Mouse (Mus musculus): ENCODE measurements at regions not wholly inside any gene's neighbourhood (a gene's known extent, or its start where the extent isn't known, plus 50 kb on each side); places are given as distances from the start of the nearest gene placed in this dataset.

DNA sequence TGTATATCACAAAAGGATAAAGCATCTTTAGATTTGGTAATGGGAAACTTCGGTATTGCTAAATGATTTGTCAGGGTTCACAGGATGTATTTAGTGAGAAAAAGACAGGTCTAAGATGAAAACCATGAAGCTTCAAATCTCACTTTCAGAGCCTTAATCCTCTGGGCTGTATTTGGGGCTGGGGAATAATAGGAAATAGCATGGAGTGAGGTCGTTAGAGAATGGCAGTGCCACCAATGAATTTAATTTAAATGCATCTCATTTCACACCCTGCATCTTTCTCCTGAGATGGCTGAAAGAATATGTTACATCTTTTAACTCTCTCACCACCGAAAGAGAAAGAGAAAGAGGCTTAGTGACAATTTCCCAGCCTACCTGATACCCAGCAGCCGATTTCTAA lies 1427.2 kb upstream of the Got2 start:
- TF ChIP-seq CTCF (IDR thresholded peaks at IDR 0.05; ENCODE audit: low read depth) (no peak), EP300 (optimal IDR thresholded peaks at IDR 0.05) (no peak)
